Mouse (Mus musculus) granulocyte monocyte progenitor cell, adult 5-6 weeks (primary cell): Measurements from ENCODE around the gene Ccne1. TPM values are rescaled to one million over a fixed set of nuclear protein-coding genes. Genes with fewer than 3 reads are reported as not detected.

ENCODE experiments used
- ATAC-seq: replicated peaks from 2 replicates; pipeline ENCODE4 v1.8.0; 2016; ENCODE audit warnings: mild to moderate bottlenecking, moderate TSS enrichment, inconsistent platforms; ENCODE audit not compliant: poor library complexity, severe bottlenecking
- total RNA-seq, 2 experiments: library from RNA; stranded (forward) in 1 of 2; stranded (reverse) in 1 of 2; fragments of 200-712, 200-1000 nt in 1 of 2; fragments of >200 nt in 1 of 2; fragmentation: Nextera tagmentation in 1 of 2; gene quantifications; 2 replicates each; pipeline ENCODE4 v1.2.3; 2014 to 2017

Gene Ccne1
- total RNA-seq, 2 experiments from 2014 or later: 20.9 to 22.4 TPM

GRCm38 (mm10) chr7:38104097-38104496 lies 3.2 kb downstream of the Ccne1 start:
- ATAC-seq: no peak

DNA sequence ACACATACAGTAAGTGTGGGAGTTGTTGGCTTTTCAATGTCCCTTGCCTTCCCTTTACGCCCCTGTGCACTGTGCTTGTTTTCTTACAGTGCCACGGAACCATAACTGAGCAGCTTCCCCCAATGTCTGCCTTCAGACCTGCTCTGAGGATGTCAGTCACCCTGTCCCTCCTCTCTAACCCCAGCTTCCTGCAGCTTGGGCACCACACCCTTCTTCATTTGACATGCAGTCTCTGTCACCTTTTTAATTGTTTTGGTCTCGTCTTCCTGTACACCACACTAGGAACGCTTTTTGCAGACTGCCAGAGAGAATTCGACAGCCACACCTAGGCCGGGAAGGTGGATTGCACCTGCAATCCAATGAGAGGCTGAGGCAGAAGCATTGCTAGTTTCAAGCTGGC lies 13.0 kb downstream of the Ccne1 start:
- no peak for ATAC-seq

GRCm38 (mm10) chr7:38093101-38093500 lies 14.2 kb downstream of the Ccne1 start:
- peak; percentile 31; the same call in 1 of the 2 replicates for ATAC-seq

- ATAC-seq: peak; percentile 66
Measured at GRCm38 (mm10) chr7:38089930-38090675, 17.2 kb downstream of the Ccne1 start.

DNA sequence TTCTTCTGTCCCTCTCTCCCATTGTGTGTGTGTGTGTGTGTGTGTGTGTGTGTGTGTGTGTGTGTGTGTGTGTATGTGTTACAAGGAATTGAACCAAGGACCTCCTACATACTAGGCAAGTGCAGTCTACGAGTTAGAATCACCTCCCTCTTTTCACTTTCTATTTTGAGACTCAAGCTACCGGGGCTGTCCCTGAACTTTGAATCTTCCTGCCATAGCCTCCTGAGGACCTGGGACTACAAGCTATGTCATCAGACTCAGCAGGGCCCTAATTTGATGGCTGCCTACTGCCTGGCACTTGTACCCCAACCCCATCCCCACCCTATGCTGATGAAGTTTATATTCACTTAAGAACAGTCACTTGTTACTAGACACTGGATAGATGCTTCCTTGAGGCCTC lies 18.9 kb downstream of the Ccne1 start:
- no peak for ATAC-seq

DNA sequence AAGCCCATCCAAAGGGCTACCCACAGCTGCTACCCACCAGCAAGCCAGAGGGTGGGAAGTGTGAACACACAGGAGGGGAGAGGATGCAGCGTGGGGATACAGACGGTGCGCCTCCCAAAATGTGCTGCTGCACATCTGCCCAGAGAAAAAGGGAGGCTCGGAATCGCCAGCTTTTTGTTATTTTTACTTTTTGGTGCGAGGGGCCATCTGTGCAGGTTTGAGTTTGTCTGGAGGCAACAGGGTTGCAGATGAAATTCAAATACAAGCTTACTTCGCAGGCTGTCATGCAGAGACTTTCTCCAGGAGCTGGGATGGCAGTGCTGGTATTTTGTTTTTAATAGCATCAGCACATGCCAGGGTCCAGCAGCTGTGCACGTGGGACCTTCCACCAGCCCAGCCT lies 19.5 kb downstream of the Ccne1 start:
- no peak for ATAC-seq

DNA sequence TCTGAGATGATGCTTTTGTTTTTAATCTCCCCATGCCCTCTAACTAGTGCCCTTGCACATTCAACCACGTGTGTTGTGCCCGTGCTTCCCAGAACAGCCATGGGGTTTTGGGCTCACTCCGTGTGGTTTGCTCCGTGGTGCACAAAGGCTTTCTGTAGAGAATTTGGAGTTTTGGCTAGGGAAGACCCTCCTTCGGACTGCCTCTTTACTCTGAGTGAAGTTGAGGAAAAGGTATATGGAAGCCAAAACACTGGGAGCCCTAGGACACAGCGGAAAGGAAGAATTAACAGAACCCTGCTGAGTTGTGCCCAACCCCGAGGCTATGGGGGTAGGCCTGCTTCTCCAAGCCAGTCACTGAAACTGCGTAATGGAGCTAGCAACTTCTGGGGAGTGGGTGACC lies 20.9 kb downstream of the Ccne1 start:
- ATAC-seq: no peak

DNA sequence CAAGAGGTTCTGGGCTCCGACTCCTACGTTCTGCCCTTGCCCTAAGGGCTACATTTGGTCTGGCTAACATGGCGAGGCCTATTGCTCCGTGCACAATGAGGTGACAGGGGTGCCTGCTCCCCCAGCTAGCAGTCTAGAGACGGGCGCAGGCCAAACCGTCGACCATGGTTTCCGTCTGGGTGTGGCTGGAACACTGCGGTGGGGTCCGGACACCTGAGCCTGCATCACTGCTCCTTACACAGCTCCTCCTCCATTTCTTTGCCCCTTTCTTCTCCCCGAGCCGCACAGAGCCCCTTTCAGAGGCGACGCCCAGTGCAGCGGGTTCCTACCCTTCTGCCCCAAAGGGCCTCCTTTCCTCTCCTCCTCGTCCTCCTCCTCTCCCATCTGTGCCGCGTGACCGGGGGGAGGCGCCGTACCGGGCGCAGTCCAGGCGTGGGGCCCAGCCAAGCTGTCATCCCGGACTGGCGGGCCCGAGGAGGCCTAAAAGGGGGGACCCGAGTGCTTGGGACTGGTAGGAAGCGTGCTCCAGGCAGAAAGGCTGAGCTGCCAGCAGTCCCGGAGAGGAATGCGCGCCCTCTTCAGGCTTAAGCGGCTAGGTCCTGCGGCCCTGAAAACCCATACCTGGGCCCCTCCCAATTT lies 21.6 kb downstream of the Ccne1 start:
- ATAC-seq: peak; percentile 24

GRCm38 (mm10) chr7:38084778-38085572 lies 22.4 kb downstream of the Ccne1 start:
- peak; percentile 90 for ATAC-seq

- no peak for ATAC-seq
Measured at GRCm38 (mm10) chr7:38082971-38083370, 24.4 kb downstream of the Ccne1 start.

DNA sequence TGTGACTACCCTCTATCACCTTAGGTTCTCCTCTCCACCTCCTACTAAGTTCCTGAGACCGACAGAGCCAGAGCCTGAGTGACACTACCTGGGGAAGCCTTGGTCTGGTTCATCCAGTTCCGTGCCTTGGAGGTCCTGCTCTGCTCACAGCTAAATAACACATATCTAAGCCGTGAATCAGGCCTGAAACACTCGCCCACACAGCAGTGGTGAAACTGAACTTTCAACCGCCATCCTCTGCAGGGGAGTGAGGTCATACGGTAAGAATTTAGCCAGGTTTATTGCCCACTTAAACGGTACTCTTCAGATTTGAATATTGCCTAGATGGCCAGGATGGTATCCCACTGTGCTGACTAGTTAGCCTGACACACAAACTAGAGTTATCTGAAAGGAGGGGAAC lies 30.1 kb downstream of the Ccne1 start:
- ATAC-seq: no peak

DNA sequence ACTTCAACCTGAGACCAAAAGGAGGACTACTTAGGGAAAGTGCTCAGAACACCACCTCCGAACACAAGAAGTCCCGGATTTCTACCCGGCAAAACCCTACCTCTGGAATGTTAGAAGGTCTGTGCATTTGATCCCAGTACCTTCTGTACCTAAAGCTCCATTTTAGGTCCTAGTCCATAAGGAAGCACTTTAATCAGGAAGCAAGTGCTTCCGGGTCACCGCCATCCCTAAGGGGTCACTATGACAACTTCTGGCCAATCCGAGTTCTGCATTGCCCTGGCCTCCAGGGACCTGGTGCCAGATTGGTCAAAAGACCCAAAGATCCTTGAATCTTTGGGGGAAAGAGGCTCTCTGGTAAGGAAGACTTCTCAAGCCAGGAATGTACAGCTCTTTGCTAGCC lies 31.8 kb downstream of the Ccne1 start:
- ATAC-seq: no peak

GRCm38 (mm10) chr7:38074920-38075319 lies 32.4 kb downstream of the Ccne1 start:
- no peak for ATAC-seq

DNA sequence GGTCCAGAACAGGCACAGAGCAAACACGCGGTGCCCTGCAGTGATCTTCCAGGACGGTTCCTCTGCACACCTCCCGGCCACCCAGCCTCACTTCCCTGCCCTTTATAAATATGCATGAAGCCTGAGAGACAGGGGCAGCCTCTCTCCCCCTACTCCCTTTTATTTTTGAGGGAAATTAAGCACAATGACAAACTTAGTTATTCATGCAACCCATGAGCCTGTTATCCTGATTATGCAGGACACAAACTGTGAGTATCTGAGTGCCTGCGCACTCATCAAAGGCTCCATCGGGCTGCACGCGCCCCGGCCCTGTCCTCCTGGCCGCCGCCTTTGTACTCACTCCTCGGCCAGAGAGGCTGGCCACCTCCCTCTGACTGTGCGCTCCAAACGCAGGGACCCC lies 32.8 kb downstream of the Ccne1 start:
- no peak for ATAC-seq

- peak; percentile 88 for ATAC-seq
Measured at GRCm38 (mm10) chr7:38073782-38074181, 33.6 kb downstream of the Ccne1 start.

GRCm38 (mm10) chr7:38071065-38071464 lies 36.3 kb downstream of the Ccne1 start:
- ATAC-seq: no peak

DNA sequence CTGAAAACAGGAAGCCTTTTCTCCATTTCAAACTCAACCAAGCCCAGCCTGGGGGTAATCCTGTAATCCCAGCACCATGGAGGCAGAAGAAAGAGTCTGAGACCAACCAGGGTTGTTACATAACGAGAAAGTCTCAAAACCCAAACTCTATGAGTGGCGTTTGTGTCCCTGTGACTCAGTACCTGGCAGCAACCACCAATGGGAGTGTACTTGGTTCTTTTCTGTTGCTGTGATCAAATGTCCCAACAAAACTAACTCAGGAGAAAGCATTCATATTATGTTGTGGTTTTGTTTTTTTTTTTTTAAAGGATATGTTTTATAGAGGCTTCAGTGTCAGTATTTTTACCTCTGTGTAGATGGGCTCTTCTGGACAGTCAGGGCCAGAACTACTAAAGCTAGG lies 36.7 kb downstream of the Ccne1 start:
- 0 out of 2 replicates have a peak, but pooled peaks have one; percentile 7 for ATAC-seq

DNA sequence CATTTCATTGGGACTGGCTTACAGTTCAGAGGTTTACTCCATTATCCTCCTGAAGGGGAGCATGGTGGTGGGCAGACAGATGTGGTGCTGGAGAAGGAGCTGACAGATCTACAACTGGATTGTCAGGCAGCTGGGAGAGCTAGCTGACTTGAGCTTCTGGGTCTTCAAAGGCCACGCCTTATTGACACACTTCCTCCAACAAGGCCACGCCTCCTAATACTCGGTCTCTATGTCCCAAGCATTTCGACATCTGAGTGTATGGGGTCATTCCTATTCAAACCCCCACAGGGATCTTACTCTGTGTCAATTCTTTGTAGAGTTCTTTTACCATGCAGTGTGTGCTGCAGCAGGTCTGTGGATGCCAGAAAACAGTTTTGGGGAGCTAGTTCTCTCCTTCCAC lies 42.9 kb downstream of the Ccne1 start:
- peak; percentile 75 for ATAC-seq

GRCm38 (mm10) chr7:38061060-38061970 lies 46.0 kb downstream of the Ccne1 start:
- peak; percentile 90 for ATAC-seq
